Mouse (Mus musculus): Measurements from ENCODE around the gene Chek2.

GRCm38 (mm10) chr5:110806676-110807075, 33.1 kb upstream of the Chek2 start:
- TF ChIP-seq CTCF (IDR thresholded peaks at IDR 0.05; ENCODE audit: low read depth) (no peak), EP300 (optimal IDR thresholded peaks at IDR 0.05) (no peak)

Data from stomach, postnatal 0 days (tissue).